Mouse (Mus musculus): Measurements from ENCODE around the gene Arhgap1.

Gene Arhgap1

GRCm38 (mm10) chr2:91649152-91649551 lies 508 bp upstream of the Arhgap1 start:
- DNase-seq: no peak

GRCm38 (mm10) chr2:91650360-91650995 lies 818 bp downstream of the Arhgap1 start:
- DNase-seq: no peak

GRCm38 (mm10) chr2:91651458-91652258 lies 2.0 kb downstream of the Arhgap1 start:
- DNase-seq: peak; percentile 34

GRCm38 (mm10) chr2:91652863-91653262 lies 3.2 kb downstream of the Arhgap1 start:
- DNase-seq: no peak

GRCm38 (mm10) chr2:91655388-91655787 lies 5.7 kb downstream of the Arhgap1 start:
- no peak for DNase-seq

GRCm38 (mm10) chr2:91655827-91656226 lies 6.2 kb downstream of the Arhgap1 start:
- DNase-seq: no peak

- DNase-seq: peak; percentile 46
These were observed 7.1 kb downstream of the Arhgap1 start for GRCm38 (mm10) chr2:91656774-91657173.

GRCm38 (mm10) chr2:91659657-91660056 lies 10.0 kb downstream of the Arhgap1 start:
- no peak for DNase-seq

GRCm38 (mm10) chr2:91660981-91661380 lies 11.3 kb downstream of the Arhgap1 start:
- peak; percentile 22 for DNase-seq

- DNase-seq: no peak
These were observed 15.1 kb downstream of the Arhgap1 start for GRCm38 (mm10) chr2:91664780-91665179.

GRCm38 (mm10) chr2:91666386-91666910 lies 16.8 kb downstream of the Arhgap1 start:
- DNase-seq: peak; percentile 50

- DNase-seq: no peak
These were observed 18.1 kb downstream of the Arhgap1 start for GRCm38 (mm10) chr2:91667747-91668146.

GRCm38 (mm10) chr2:91669326-91669725 lies 19.7 kb downstream of the Arhgap1 start:
- DNase-seq: no peak

- DNase-seq: peak; percentile 56
These were observed 20.4 kb downstream of the Arhgap1 start for GRCm38 (mm10) chr2:91670038-91670437.

- no peak for DNase-seq
These were observed 23.9 kb downstream of the Arhgap1 start for GRCm38 (mm10) chr2:91673587-91673986.

GRCm38 (mm10) chr2:91674895-91675294 lies 25.2 kb downstream of the Arhgap1 start:
- DNase-seq: no peak

- DNase-seq: no peak
These were observed 26.8 kb downstream of the Arhgap1 start for GRCm38 (mm10) chr2:91676420-91676819.

- DNase-seq: no peak
These were observed 27.3 kb downstream of the Arhgap1 start for GRCm38 (mm10) chr2:91676961-91677360.

- peak; percentile 42 for DNase-seq
These were observed 33.2 kb downstream of the Arhgap1 start for GRCm38 (mm10) chr2:91682850-91683249.

GRCm38 (mm10) chr2:91683919-91684318 lies 34.3 kb downstream of the Arhgap1 start:
- no peak for DNase-seq

- no peak for DNase-seq
These were observed 39.8 kb downstream of the Arhgap1 start for GRCm38 (mm10) chr2:91689452-91689851.

- DNase-seq: no peak
These were observed 46.0 kb downstream of the Arhgap1 start for GRCm38 (mm10) chr2:91695436-91696224.

- DNase-seq: no peak
These were observed 46.5 kb downstream of the Arhgap1 start for GRCm38 (mm10) chr2:91696225-91696590.

All from kidney, postnatal 14 days (tissue).